Mouse (Mus musculus) ES-E14 (cell line): ENCODE data around the gene H2-Q10. TPM values are rescaled to one million over a fixed set of nuclear protein-coding genes. Genes with fewer than 3 reads are reported as not detected.
"Not testable (repeated sequence)": the region's sequence is repeated elsewhere in the genome, so short reads cannot be mapped to it uniquely, and the experiment has no call there.

ENCODE experiments used
- DNase-seq: peaks from one replicate; pipeline ENCODE4 v3.0.0-alpha.2; 2013; ENCODE audit warnings: low read depth, low spot score
- H3K27ac ChIP-seq: 2 replicates; pipeline ENCODE4 v1.5.1; 2012; ENCODE audit warnings: low read depth, mild to moderate bottlenecking, low read length, moderate library complexity, mixed read lengths; ENCODE audit not compliant: poor library complexity, insufficient read depth, severe bottlenecking
- H3K36me3 ChIP-seq: 2 replicates; pipeline ENCODE4 v1.6.1; 2012; ENCODE audit warnings: mild to moderate bottlenecking, low read length, moderate library complexity, mixed read lengths; ENCODE audit not compliant: control insufficient read depth, poor library complexity, insufficient read depth, severe bottlenecking
- H3K4me1 ChIP-seq, 2 experiments: fragments of 150-350 bp in 1 of 2; sonication (generic) in 1 of 2; 2 replicates each; pipeline ENCODE4 v1.6.1; 2012; ENCODE audit warnings: low read length in 2 of 2, mild to moderate bottlenecking in 1 of 2, mixed read lengths in 1 of 2; ENCODE audit not compliant: control insufficient read depth in 2 of 2, insufficient read depth in 2 of 2, poor library complexity in 1 of 2
- H3K4me3 ChIP-seq, 2 experiments: fragments of 150-350 bp in 1 of 2; sonication (generic) in 1 of 2; 2 replicates each; pipeline ENCODE4 v1.5.1; 2012; ENCODE audit warnings: low read length in 2 of 2, low read depth in 1 of 2, mild to moderate bottlenecking in 1 of 2, mixed read lengths in 1 of 2; ENCODE audit not compliant: insufficient read depth in 1 of 2, poor library complexity in 1 of 2, severe bottlenecking in 1 of 2
- H3K9ac ChIP-seq: 2 replicates; pipeline ENCODE4 v1.6.1; 2012; ENCODE audit warnings: low read depth, mild to moderate bottlenecking, low read length, mixed read lengths; ENCODE audit not compliant: poor library complexity, insufficient read depth, severe bottlenecking
- H3K9me3 ChIP-seq: fragments of 150-350 bp; sonication (generic); 2 replicates; pipeline ENCODE4 v1.6.1; 2012; ENCODE audit warnings: low read depth, mild to moderate bottlenecking, low read length; ENCODE audit not compliant: control insufficient read depth, insufficient read depth
- CHD2 ChIP-seq: IDR thresholded peaks from 2 replicates; pipeline ENCODE4 v1.6.1; 2014; ENCODE audit warnings: mild to moderate bottlenecking, low read depth, low read length, inconsistent platforms
- HCFC1 ChIP-seq: IDR thresholded peaks from 2 replicates; pipeline ENCODE4 v1.6.1; 2012; ENCODE audit warnings: low read length, inconsistent platforms, borderline replicate concordance; ENCODE audit not compliant: insufficient read depth
- MAFK ChIP-seq: IDR thresholded peaks from 2 replicates; pipeline ENCODE4 v1.6.1; 2014; ENCODE audit warnings: mild to moderate bottlenecking, low read depth, low read length, inconsistent platforms; ENCODE audit not compliant: insufficient read depth
- ZC3H11A ChIP-seq: IDR thresholded peaks from 2 replicates; pipeline ENCODE4 v1.6.1; 2012; ENCODE audit warnings: low read depth, mild to moderate bottlenecking, inconsistent platforms, low read length, borderline replicate concordance
- ZNF384 ChIP-seq: IDR thresholded peaks from 2 replicates; pipeline ENCODE4 v1.6.1; 2012; ENCODE audit warnings: low read depth, low read length, inconsistent platforms
- in situ Hi-C, 2 experiments: fragments of 600-800 bp; cut with MboI; formaldehyde crosslinking; loops; one replicate each; pipeline ENCODE4 v1.15.1; 2025; ENCODE audit warnings: low sequenced_read_pairs in 2 of 2, inconsistent platforms in 1 of 2; ENCODE audit not compliant: unreplicated experiment in 2 of 2
- total RNA-seq: library from RNA; depleted of rRNA; stranded (reverse); fragments of 300-350 nt; gene quantifications from 2 replicates; pipeline ENCODE4 v1.2.3, GENCODE M21; 2012

H2-Q10 gene
- total RNA-seq, 1 experiment, result 2.1 TPM

GRCm38 (mm10) chr17:35507556-35508260 is 37.8 kb downstream of the H2-Q10 start:
- peaks cover 43% of the 10 kb centered on the region for H3K36me3 ChIP-seq
- peak overlapping the region; percentile 87 for H3K9ac ChIP-seq
- no peak for TF ChIP-seq CHD2
- no peak for TF ChIP-seq ZC3H11A
- peak; percentile 94 for TF ChIP-seq ZNF384
- TF ChIP-seq HCFC1, result 0 out of 2 replicates have a peak, but pooled peaks have one; percentile 44
- TF ChIP-seq MAFK, result no peak
- no peaks in the 10 kb centered on the region for H3K9me3 ChIP-seq
- in situ Hi-C loops, result no loop called here
- no peak for DNase-seq
- peak overlapping the region; percentile 100; the same call in 1 of the 2 replicates for H3K27ac ChIP-seq
- peaks cover 7 to 12% of the 10 kb centered on the region in 2 experiments for H3K4me1 ChIP-seq
- peak overlapping the region; percentile 79 to 88 for H3K4me3 ChIP-seq

DNA sequence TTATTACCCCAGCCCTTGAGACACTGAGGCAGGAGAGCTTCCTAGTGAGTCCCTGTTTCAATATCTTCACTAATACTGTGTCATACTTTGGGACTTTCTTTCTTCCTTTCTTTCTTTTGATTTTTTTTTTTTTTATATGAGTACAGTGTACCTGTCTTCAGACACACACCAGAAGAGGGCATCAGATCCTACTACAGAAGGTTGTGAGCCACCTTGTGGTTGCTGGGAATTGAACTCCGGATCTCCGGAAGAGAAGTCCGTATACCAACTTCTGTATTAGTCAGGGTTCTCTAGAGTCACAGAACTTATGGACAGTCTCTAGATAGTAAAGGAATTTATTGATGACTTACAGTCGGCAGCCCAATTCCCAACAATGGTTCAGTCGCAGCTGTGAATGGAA is 38.4 kb downstream of the H2-Q10 start:
- in situ Hi-C loops, H3K9me3 ChIP-seq, H3K4me1 ChIP-seq, DNase-seq: not testable (repeated sequence)
- Histone ChIP-seq H3K4me3 (peak overlapping the region; percentile 79 to 88), H3K36me3 (peaks cover 49% of the 10 kb centered on the region), H3K9ac (peak overlapping the region; percentile 87), H3K27ac (peak overlapping the region; percentile 100; the same call in 1 of the 2 replicates)
- TF ChIP-seq ZC3H11A, result peak; percentile 36; the same call in 1 of the 2 replicates
- TF ChIP-seq ZNF384, result peak; percentile 68

GRCm38 (mm10) chr17:35509284-35509683 is 39.4 kb downstream of the H2-Q10 start:
- H3K27ac ChIP-seq, result peak overlapping the region; percentile 88
- H3K4me3 ChIP-seq, result peak overlapping the region; percentile 18 to 79
- no peak for DNase-seq
- peaks cover 6 to 10% of the 10 kb centered on the region in 2 experiments for H3K4me1 ChIP-seq
- TF ChIP-seq HCFC1 (0 out of 2 replicates have a peak, but pooled peaks have one; percentile 20), ZC3H11A (peak; percentile 93), ZNF384 (peak; percentile 56; the same call in 1 of the 2 replicates), MAFK (no peak), CHD2 (no peak)
- in situ Hi-C loops, result no loop called here
- peaks cover 52% of the 10 kb centered on the region for H3K36me3 ChIP-seq
- no peaks in the 10 kb centered on the region for H3K9me3 ChIP-seq
- H3K9ac ChIP-seq, result peak overlapping the region; percentile 69; the same call in 1 of the 2 replicates

DNA sequence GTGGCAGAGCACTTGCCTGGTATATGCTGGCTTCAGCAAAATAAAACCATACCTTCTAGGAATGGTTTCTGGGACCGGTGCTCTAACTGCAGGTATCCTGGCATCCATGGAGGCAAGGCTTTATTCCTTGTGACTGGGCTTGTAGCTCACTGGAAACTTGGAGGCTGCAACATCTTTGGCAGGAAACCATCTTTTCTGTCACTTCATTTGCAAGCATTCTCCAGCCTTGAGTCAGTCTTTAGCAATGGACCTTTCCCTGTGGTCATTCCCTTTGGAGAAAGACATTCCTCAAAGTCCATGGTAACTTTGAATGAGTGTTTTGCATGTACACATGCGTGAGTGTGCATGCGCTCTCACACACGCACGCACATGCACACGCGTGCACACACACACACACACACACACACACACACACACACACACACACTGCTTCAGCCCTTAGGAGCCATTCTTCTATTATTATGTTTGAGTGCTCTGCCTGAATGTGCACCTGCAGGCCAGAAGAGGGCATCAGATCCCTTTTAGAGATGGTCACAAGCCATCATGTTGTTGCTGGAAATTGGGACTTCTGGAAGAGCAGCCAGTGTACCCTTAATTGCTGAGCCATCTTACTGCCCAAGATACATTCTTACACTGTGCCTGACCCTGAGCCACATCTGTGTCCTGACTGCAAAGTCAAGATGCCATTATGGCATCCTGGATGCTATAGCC is 43.2 kb downstream of the H2-Q10 start:
- no peak for DNase-seq
- no peak for TF ChIP-seq ZC3H11A
- no peak for TF ChIP-seq ZNF384
- TF ChIP-seq CHD2, result no peak
- TF ChIP-seq HCFC1, result no peak
- no peak for TF ChIP-seq MAFK
- Histone ChIP-seq H3K9me3 (no peaks in the 10 kb centered on the region), H3K4me1 (peaks cover 10 to 12% of the 10 kb centered on the region in 2 experiments), H3K36me3 (peaks cover 47% of the 10 kb centered on the region), H3K9ac (no peak overlapping the region), H3K4me3 (no peak overlapping the region), H3K27ac (no peak overlapping the region)
- in situ Hi-C loops, result no loop called here
